25 mouse cellular contexts compared by ENCODE assay signal in genomic region chr5:33324491-33324890, GRCm38 (mm10). TPM values are rescaled to one million over a fixed set of nuclear protein-coding genes. Genes with fewer than 3 reads are reported as not detected.
A peak's percentile ranks its signal among the peaks of the same experiment; 100 is the strongest.
DNase-seq lines count a peak whose midpoint lies in the region; ATAC-seq lines count a peak whose summit lies in the region.
"Had no signal": no experiment of that assay in that cellular context is flagged by ENCODE, and none has a peak within 500 bp of the region (broad histone marks: within the 10 kb centered on the region; RNA-seq: fewer than 3 reads in every experiment).

No protein-coding gene starts in this region.

- DNase-seq in heart, adult 11 months: peak; percentile 44
- no peak for DNase-seq in heart, postnatal 25 days (ENCODE audit: low spot score)
- peak; percentile 61 for DNase-seq in ES-CJ7 (ENCODE audit: low read depth, low spot score)
- DNase-seq in R1 (ENCODE audit: low read depth, low spot score): peak; percentile 64
- peak; percentile 53 for DNase-seq in ZHBTc4 (ENCODE audit: low read depth, low spot score)
- no peak for DNase-seq in cerebellum, adult 11 months
- DNase-seq in hindbrain, embryonic 14.5 days (ENCODE audit: low spot score): no peak
- DNase-seq: adrenal gland, adult 2 months; adrenal gland, adult 8-10 months; adrenal gland, postnatal 10 days; adrenal gland, postnatal 14 days; adrenal gland, postnatal 25 days; adrenal gland, postnatal 36 days; B cell, adult 2 months; cerebellum, adult 11-12 months; cerebellum, adult 18-20 months; cerebellum, adult 2 months; cerebellum, adult 8-10 months; cerebellum, adult 9-10 months; cerebellum, adult 9-11 months had no signal

- no peaks in the 10 kb centered on the region for H3K27me3 ChIP-seq in hindbrain, embryonic 14.5 days (ENCODE audit: control insufficient read depth, insufficient read depth, low read length)
- H3K27me3 ChIP-seq: CH12.LX, Patski had no signal

- 0 out of 2 replicates have a peak, but pooled peaks cover 8% of the 10 kb centered on the region for H3K9me3 ChIP-seq in hindbrain, embryonic 14.5 days (ENCODE audit: control insufficient read depth, low read length)
- H3K9me3 ChIP-seq: G1E had no signal

- H3K4me2 ChIP-seq in hindbrain, embryonic 14.5 days (replicated peaks): no peak overlapping the region

- ATAC-seq in CD4-positive, CD25-positive, alpha-beta regulatory T cell, adult 4 months: no peak
- no peak for ATAC-seq in hindbrain, embryonic 14.5 days (ENCODE audit: low FRiP score)
- ATAC-seq: activated CD4-positive, CD25-positive, alpha-beta regulatory T cell, adult 4 months; Patski had no signal

- H3K36me3 ChIP-seq in hindbrain, embryonic 14.5 days (replicated peaks; ENCODE audit: control insufficient read depth, insufficient read depth): no peaks in the 10 kb centered on the region
- H3K36me3 ChIP-seq: G1E had no signal

- WGBS in hindbrain, embryonic 14.5 days: 39% methylated on average over 2 of the region's 2 CpGs

- no peak overlapping the region for H3K4me3 ChIP-seq in hindbrain, embryonic 14.5 days (replicated peaks; ENCODE audit: low read length)

- no peaks in the 10 kb centered on the region for H3K4me1 ChIP-seq in hindbrain, embryonic 14.5 days (replicated peaks; ENCODE audit: control insufficient read depth, insufficient read depth, low read length)

- H3K27ac ChIP-seq in hindbrain, embryonic 14.5 days: no peak overlapping the region

- H3K9ac ChIP-seq in hindbrain, embryonic 14.5 days: no peak overlapping the region

- intact Hi-C loops in heart, postnatal 25 days (cut with DNase I): no loop called here

RNA-seq across cellular contexts. Expression of gene Maea, which starts 10.8 kb away (rescaled TPM):
- total RNA-seq in heart, postnatal 25 days (2021): 10 to 100 TPM; 92.7 to 92.8 TPM
- 10 to 100 TPM; 69.2 to 98.9 TPM for polyA plus RNA-seq in CD4-positive, CD25-positive, alpha-beta regulatory T cell, adult 4 months (2017; shearing (Covaris generic))
- polyA plus RNA-seq in hindbrain, embryonic 14.5 days (2014; fragmentation: Nextera tagmentation; extraction: Ambion mirVana): 123 and 136 TPM in 2 replicates

RNA-seq across cellular contexts. Expression of gene Ctbp1, which starts 49.7 kb away (rescaled TPM):
- total RNA-seq in heart, postnatal 25 days (2021): 100 to 1,000 TPM; 208 to 209 TPM
- 10 to 100 TPM; 13.8 to 30.4 TPM for polyA plus RNA-seq in CD4-positive, CD25-positive, alpha-beta regulatory T cell, adult 4 months (2017; shearing (Covaris generic))
- polyA plus RNA-seq in hindbrain, embryonic 14.5 days (2014; fragmentation: Nextera tagmentation; extraction: Ambion mirVana): 498 and 540 TPM in 2 replicates

RNA-seq across cellular contexts. Expression of gene Uvssa, which starts 53.9 kb away (rescaled TPM):
- total RNA-seq in heart, postnatal 25 days (2021): 1 to 10 TPM; 3.2 TPM
- 10 to 100 TPM; 24.0 to 27.5 TPM for polyA plus RNA-seq in CD4-positive, CD25-positive, alpha-beta regulatory T cell, adult 4 months (2017; shearing (Covaris generic))
- polyA plus RNA-seq in hindbrain, embryonic 14.5 days (2014; fragmentation: Nextera tagmentation; extraction: Ambion mirVana): 5.6 and 8.3 TPM in 2 replicates

Comparison
In these comparisons a context has a peak if more than half of its experiments do, and no peak if none do; other contexts are left out.
1. DNase-seq: peak in heart, adult 11 months (single experiment), ES-CJ7 (single experiment), R1 (single experiment) and ZHBTc4 (single experiment); none in heart, postnatal 25 days (single experiment), cerebellum, adult 11 months (single experiment) and hindbrain, embryonic 14.5 days (single experiment).
2. RNA of gene Ctbp1, which starts 49.7 kb away (polyA plus RNA-seq): 498 to 540 TPM in hindbrain, embryonic 14.5 days; 13.8 to 30.4 TPM in CD4-positive, CD25-positive, alpha-beta regulatory T cell, adult 4 months; every median in the first group is over 10 times any median in the second.